Mouse (Mus musculus) gastrocnemius, adult 2 months (tissue): Measurements from ENCODE around the gene Gm20422. TPM values are rescaled to one million over a fixed set of nuclear protein-coding genes. Genes with fewer than 3 reads are reported as not detected.

Experiments used
- DNase-seq: peaks from one replicate; pipeline ENCODE4 v3.0.0; 2022
- H3K27ac ChIP-seq: fragments of 200-600 bp; 2 replicates; pipeline ENCODE4 v1.8.1; 2022; ENCODE audit warnings: mild to moderate bottlenecking
- H3K4me3 ChIP-seq: fragments of 200-600 bp; 2 replicates; pipeline ENCODE4 v1.8.1; 2022; ENCODE audit warnings: mild to moderate bottlenecking, moderate library complexity
- CTCF ChIP-seq: fragments of 200-600 bp; IDR thresholded peaks from 2 replicates; pipeline ENCODE4 v1.8.1; 2022; ENCODE audit warnings: antibody characterized with exemption, mild to moderate bottlenecking, moderate library complexity
- intact Hi-C: fragments of 180-260 bp; cut with DNase I; formaldehyde crosslinking; loops from one replicate; pipeline ENCODE4 v1.15.1; 2025
- long read RNA-seq, 2 experiments: library from polyadenylated mRNA; stranded (forward); transcript quantifications; one replicate each; pipeline ENCODE4 v2.0.0; 2021
- total RNA-seq, 2 experiments: library from RNA; stranded (reverse); gene quantifications; 2 replicates each; pipeline ENCODE4 v1.2.3; 2021

The Gm20422 gene
- 1 to 10 TPM; 2.4 to 3.0 TPM for total RNA-seq
- long read RNA-seq, experiment 1, partial matches to known transcripts: 0 of 3 reads
- long read RNA-seq, experiment 1, other reads (novel, unspliced or antisense): 3 of 3 reads
- long read RNA-seq, experiment 2, partial matches to known transcripts: 0 of 1 reads
- long read RNA-seq, experiment 2, other reads (novel, unspliced or antisense): 1 of 1 reads

DNA sequence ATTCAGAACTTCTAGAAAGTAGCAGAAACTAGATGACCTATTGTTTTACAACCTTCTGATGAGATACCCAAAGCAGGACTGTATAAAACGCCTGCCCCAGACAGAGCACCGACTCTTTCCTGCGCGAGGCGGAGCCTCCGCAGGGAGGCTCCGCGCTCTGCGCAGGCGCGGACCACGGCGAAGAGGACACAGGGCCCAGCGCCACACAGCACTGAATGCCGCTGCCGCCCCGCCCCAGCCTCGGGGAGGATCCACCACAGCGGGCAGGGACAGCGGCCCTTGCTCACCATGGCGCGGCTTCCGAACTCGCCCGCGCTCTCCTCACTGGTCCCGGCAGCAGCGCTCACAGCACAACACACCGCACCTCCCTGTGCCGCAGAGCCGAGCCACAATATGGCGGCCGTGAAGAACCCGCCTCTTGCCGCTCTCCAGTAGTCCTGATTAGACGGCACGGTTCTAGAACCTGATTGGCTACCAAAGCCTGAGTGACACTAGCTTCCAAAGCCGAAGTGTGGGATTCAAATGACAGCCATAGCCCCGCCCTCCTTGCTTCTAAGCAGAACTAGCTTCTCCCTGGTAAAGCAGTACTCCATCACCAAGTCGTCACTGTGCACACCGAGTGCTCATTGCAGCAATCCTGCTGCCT is at the start of gene Gm20422:
Gene Gm20422, minus strand, starts transcription at position 384 of the 646 bp plus-strand sequence.
- no peak for TF ChIP-seq CTCF
- DNase-seq: peak; percentile 91
- intact Hi-C loops: loop anchor here (2.0 to 10.0 kb wide), 2 partner anchors 16 to 380 kb away; partner anchors contain the start of genes Atp13a1 and Zfp866
- peak within 1 kb of the TSS; percentile 98 for H3K27ac ChIP-seq
- H3K4me3 ChIP-seq: peak within 1 kb of the TSS; percentile 84

DNA sequence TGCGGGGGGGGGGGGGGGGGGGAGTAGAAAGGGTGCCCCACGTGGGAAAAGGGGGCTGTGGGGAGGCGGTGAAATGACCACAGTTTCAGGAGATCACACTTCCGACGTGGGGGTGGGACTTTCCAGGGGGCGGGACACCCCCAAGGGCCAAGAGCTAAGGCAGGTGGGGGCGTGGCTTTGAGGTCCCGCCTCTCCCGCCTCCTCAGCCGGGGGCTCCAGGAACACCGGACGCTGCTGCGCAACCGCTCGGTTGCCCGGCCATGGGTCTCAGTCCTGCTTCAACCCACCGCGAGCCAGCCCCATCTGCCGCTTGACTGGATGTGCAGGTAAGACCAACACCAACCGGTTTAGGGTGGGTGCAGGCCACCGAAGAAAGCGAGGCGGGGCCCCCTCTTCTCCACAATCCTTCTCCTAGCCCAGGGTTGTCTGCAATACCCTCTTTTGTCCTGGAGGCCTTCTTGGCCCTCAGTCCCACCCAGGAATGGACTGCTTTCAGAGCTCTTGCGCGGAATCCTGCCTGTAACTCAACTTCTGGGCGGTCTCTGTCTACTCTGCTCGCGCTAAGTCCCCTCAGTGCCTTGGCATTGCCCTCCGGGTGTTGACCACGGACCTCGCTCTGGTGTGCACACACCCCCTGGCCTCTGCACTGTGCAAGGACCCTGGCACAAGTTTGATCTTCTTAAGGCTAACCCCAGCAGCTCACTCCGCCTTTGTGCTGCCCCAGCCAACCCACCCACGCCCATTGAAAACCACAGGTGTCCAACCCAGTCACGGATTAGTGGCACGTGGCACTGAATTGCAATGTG is 47.9 kb upstream of the Gm20422 start, which contains the start of gene Lpar2:
Gene Lpar2, plus strand, starts transcription at position 44 of the 806 bp plus-strand sequence.
- TF ChIP-seq CTCF: no peak
- Histone ChIP-seq H3K4me3 (peak within 1 kb of the TSS; percentile 70), H3K27ac (0 out of 2 replicates have a peak within 1 kb of the TSS, but pooled peaks have one; percentile 16)
- peak; percentile 30 for DNase-seq
- intact Hi-C loops: no loop called here

DNA sequence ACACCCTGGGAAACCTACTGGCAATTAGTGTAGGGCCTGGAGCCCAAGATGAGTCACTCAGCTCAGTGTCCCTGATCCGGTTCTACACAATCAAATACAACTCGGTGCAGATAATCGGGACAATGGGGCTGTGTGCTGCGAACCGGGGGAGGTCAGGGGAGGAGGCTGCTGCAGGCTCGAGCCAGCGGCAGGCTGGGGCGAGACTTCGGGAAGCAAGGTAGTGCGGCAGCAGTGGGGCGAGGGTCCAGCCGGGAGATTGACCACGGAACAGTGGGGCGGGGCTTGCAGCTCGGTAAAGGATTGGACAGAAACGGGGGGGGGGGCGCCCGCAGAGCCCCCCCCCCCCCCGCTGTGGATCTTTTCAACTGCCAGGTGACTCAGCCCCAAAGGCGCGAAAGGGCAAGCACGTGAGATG is 47.3 kb upstream of the Gm20422 start:
- no peak for TF ChIP-seq CTCF
- intact Hi-C loops: no loop called here
- no peak overlapping the region for H3K27ac ChIP-seq
- H3K4me3 ChIP-seq: peak overlapping the region; percentile 70
- no peak for DNase-seq

DNA sequence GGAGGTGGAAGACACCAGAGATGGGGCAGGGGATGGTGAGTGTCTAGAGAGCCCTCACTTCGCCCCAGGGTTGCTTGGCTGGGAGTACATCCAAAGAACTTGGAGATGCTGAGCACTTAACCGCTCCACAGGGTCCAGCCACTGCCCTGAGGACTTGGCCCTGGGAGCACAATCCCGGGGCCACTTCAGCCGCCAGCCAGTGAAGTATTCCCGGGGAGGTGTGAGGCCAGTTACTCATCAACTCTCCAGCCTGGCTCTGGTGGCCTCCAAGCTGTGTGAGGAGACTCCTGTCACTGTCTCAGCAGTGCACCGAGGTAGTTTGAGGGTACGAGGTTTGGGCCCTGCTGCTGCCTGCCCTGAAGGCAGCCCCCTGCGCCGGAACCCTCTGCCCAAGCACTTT is 45.8 kb upstream of the Gm20422 start:
- intact Hi-C loops: no loop called here
- no peak for TF ChIP-seq CTCF
- no peak for DNase-seq
- Histone ChIP-seq H3K4me3 (no peak overlapping the region), H3K27ac (no peak overlapping the region)

DNA sequence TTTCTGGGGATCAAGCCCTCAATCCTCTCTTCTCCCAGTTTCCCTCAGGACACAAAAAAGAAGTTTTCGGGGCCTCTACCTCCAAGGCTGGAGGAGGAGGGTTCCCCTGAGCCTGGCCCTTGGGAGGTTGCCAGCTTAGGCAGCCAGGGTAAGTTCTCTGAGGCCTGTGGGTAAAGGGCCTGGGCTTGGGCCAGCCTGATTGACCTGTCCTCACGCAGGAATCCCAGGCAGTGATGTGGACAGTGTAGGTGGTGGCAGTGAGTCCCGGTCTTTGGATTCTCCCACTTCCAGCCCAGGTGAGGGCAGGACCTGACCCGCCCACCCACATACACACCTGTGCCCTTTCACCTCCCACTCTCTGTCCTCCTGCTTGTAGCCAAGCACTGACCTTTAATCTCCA is 40.7 kb upstream of the Gm20422 start:
- intact Hi-C loops: no loop called here
- DNase-seq: no peak
- no peak overlapping the region for H3K27ac ChIP-seq
- TF ChIP-seq CTCF: no peak
- H3K4me3 ChIP-seq: no peak overlapping the region

DNA sequence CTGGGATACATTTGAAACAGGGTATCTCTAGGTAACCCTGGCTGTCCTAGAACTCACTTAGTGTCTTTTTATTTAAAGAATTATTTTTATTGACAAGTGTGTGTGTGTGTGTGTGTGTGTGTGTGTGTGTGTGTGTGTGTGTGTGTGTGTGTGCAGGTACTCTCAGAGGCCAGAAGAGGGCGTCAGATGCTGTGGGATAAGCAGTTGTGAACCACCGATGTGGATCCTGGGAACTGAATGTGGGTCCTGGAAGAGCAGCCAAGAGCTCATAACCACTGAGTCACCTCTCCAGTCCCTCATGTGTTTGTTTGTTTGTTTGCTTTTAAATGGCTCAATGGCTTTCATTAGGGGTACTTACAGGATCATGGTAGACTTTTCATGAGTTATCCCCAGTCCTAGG is 40.2 kb upstream of the Gm20422 start:
- DNase-seq: no peak
- intact Hi-C loops: no loop called here
- Histone ChIP-seq H3K27ac (no peak overlapping the region), H3K4me3 (no peak overlapping the region)
- TF ChIP-seq CTCF: no peak

DNA sequence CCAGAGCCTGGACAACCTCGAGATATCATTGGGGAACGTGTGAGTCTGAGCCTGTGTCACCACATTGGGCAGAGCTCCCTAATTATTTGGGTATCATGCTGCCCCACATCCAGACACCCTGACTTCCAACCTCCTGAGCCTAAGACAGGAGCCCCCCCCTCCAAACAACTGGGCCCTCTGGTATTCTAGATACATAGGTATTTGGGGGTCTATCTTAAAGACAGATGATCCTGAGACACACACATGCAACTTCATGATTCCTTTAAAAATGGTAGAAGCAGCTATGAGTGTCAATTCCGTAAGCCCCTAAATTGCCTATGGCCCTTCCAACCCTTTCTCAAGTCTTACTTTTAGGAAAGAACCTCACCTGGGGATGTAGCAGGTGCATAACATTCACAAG is 35.1 kb upstream of the Gm20422 start:
- Histone ChIP-seq H3K4me3 (no peak overlapping the region), H3K27ac (no peak overlapping the region)
- intact Hi-C loops: no loop called here
- TF ChIP-seq CTCF: no peak
- peak; percentile 4 for DNase-seq

DNA sequence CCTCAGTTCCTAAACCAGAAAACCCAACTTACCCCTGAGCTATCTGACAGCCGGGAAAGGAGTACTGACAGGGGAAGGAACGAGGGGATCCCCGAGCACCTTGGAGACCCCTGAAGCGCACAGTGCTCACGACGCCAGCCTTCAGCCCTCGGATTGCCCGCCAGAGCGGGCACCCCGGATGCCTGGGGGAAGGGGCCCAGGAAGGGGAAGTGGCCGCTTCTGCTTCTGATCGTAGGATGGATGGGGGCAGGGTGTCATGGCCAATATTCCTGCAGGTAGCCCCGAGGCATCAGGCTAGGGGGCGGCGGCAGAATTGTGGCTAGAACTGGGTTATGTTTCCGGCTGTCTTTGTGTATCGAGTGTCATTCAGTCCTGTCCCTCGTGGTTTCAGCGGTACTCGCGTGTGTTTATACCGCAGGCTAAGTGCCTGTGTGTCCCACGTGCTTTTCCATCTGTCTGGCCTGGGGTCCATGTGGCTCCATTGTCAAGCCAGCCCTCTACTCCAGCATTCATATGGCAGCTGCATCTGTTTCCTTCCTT is 34.2 kb upstream of the Gm20422 start:
- H3K4me3 ChIP-seq: peak overlapping the region; percentile 77
- H3K27ac ChIP-seq: peak overlapping the region; percentile 71
- intact Hi-C loops: no loop called here
- TF ChIP-seq CTCF: no peak
- DNase-seq: peak; percentile 28

DNA sequence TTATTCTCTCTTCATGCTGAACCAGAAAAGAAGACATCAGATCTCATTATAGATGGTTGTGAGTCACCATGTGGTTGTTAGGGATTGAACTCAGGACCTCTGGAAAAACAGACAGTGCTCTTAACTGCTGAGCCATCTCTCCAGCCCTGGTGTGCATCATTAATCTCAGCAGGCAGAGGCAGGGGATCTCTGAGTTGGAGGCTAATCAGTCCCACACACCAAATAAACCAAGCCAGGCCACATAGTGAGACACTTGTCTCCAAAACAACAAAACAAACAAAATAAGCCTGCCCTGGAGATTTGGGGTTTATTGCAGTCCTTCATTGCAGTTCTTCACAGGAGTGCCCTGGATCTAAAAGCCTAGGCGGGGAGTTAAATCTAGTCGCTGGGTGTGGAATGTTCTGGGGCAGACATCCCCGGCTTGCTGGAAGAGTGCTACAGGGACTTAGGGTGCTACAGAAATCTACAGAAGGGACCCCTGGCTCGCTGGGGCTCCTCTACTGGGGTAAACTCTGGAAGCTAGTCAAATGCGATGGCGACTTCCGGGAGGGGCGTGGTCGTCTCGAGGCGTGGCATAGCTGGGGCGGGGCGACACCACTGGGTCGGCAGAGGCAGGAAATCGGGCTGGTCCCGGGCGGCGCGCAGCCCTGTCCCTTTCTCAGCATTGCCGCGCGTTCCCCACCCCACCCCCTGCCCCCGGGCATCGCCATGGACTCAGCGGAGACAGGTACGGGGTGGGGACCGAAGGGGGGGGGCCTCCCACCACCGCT is 33.6 kb upstream of the Gm20422 start, which contains the start of gene Gmip:
Gene Gmip, plus strand, starts transcription at position 586 of the 770 bp plus-strand sequence.
- no peak for TF ChIP-seq CTCF
- H3K4me3 ChIP-seq: peak within 1 kb of the TSS; percentile 77
- intact Hi-C loops: no loop called here
- peak; percentile 83 for DNase-seq
- H3K27ac ChIP-seq: peak within 1 kb of the TSS; percentile 71

DNA sequence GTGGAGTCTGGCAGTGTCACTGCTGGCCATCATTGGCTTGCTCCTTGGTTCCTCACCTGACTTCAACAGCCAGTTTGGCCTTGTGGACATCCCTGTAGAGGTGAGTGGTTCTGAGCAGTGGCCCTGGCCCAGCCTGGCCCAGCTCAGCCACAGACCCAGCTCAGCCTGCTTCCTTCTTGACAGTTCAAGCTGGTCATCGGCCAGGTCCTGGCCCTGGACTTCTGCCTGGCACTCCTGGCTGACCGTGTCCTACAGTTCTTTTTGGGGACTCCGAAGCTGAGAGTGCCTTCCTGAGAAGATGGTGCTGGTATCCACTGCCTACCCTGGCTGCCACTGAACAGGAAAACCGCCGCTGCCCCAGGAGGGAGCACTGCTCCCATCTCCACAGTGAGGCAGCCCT is 32.5 kb upstream of the Gm20422 start:
- H3K27ac ChIP-seq: no peak overlapping the region
- intact Hi-C loops: no loop called here
- no peak for TF ChIP-seq CTCF
- H3K4me3 ChIP-seq: no peak overlapping the region
- peak; percentile 62 for DNase-seq

DNA sequence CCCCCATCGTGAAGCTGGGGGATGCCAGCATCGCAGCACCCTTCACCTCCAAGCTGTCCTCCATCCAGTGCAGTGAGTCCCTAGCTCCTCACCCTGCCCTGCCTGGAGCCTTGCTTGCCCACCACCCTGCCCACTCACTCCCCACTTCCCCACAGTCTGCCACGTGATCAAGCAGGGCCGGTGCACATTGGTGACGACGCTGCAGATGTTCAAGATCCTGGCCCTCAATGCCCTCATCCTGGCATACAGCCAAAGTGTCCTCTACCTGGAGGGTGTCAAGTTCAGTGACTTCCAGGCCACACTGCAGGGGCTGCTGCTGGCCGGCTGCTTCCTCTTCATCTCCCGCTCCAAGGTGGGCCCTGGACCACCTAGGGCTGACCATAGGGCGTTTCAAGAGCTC is 30.8 kb upstream of the Gm20422 start:
- Histone ChIP-seq H3K4me3 (no peak overlapping the region), H3K27ac (no peak overlapping the region)
- intact Hi-C loops: no loop called here
- TF ChIP-seq CTCF: no peak
- DNase-seq: peak; percentile 23

DNA sequence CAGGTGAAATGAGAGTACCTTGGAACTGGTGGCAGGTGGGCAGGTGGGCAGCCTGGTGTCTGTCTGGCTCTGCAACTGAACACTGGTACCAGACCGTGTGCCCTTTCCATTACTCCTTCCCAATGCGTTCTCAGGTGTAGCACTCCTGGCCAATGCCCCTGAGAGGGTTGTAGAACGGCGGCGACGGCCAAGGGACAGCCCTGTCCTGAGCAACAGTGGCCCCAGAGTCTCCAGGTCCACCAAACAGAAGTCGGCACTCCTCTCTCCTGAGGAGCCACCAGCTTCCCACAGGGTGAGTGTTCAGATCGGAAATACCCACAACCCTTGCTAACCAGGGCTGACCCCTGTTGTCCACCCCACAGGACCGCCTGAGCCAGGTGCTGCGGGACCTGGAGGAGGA is 30.4 kb upstream of the Gm20422 start:
- intact Hi-C loops: no loop called here
- DNase-seq: peak; percentile 9

More for the DNA sequence above, 30.4 kb upstream of the Gm20422 start:
- no peak overlapping the region for H3K27ac ChIP-seq
- TF ChIP-seq CTCF: no peak
- H3K4me3 ChIP-seq: no peak overlapping the region
